Mouse (Mus musculus) heart, adult 18-20 months (tissue): ENCODE data around the gene Pnpla1. TPM values are rescaled to one million over a fixed set of nuclear protein-coding genes. Genes with fewer than 3 reads are reported as not detected.

Experiments used
- DNase-seq, 2 experiments: peaks; one replicate each; pipeline ENCODE4 v3.0.0; 2021 to 2022; ENCODE audit warnings: mixed read lengths in 1 of 2
- total RNA-seq, 2 experiments: library from RNA; stranded (reverse); gene quantifications; 2 replicates each; pipeline ENCODE4 v1.2.3; 2021

Gene Pnpla1
- total RNA-seq, 2 experiments from 2014 or later, result not detected

- no peak for DNase-seq
Observed at GRCm38 (mm10) chr17:28924957-28925595, 66.9 kb downstream of the Pnpla1 start.

GRCm38 (mm10) chr17:28926380-28926779 is 68.2 kb downstream of the Pnpla1 start:
- peak; percentile 74 to 92 for DNase-seq

- DNase-seq, result peak; percentile 60 to 77
Observed at GRCm38 (mm10) chr17:28926866-28927635, 68.8 kb downstream of the Pnpla1 start.

DNA sequence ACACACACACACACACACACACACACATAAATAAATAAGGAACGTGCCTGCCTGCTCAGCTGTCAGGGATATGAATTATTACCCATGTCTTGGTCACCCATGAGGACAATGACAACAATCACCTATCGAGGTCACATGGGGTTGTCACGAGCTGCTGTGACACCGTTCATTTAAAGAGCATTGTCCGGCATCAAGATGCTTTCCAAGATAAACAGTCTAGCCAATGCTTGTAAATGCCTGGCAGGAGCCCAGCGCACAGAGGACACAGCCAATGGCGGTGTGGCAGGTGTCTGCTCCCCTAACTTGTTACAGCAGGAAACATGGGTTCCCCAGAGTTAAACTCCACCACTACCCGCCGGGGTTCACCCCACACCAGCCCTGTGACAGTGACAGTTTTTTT is 69.8 kb downstream of the Pnpla1 start:
- DNase-seq, result no peak

DNA sequence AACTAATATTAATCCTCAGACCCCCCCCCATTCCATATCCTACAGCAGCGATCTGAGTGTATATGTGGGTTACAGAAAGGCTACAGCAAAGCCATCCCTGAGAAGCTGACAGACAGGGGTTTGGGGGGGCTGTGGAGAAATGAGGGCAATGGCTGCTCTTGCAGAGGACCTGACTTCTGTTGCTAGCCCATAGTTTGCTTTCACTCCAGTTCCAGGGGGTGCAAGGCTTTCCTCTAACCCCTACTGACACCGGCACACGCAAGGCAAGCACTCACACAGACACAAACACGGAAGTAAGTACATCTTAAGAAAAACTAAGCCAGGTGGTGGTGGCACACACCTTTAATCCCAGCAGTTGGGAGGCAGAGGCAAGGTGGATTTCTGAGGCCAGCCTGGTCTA is 71.2 kb downstream of the Pnpla1 start:
- no peak for DNase-seq

- peak; percentile 95 to 96 for DNase-seq
Observed at GRCm38 (mm10) chr17:28930392-28931074, 72.3 kb downstream of the Pnpla1 start.

DNA sequence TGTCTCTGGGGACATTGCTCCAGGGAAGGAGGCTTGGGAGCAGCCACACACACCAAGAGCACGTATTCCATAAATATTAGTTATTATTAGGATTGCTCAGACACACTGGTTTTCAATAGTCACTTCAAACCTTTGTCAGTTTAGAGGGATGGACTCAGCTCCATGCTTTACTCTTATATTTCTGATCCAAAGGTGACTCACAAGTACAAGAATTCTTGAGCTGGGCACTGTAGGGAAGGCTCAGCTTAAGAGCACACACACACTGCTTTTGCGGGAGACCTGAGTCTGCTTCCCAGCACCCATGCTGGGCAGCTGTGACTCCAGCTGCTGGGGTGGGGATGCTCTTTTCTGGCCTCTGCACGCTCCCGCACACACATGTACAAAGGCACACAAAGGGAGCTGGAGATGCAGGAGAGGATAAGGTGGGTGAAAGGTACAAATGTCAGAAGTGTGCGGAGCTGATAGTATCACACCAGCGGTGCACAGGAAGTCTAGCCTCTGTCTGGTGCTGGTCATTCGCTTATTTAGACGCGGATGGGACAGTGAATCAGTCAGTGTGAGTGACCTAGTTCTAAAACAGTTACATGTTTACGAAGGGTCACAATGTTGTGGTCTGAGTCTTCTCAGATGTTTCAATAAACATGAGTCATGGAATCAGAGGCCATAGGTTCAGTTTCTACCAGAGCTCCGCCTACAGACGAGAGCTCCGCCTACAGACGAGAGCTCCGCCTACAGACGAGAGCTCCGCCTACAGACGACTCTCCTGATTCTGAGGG is 73.4 kb downstream of the Pnpla1 start:
- no peak for DNase-seq

- DNase-seq, result no peak
Observed at GRCm38 (mm10) chr17:28932274-28932673, 74.1 kb downstream of the Pnpla1 start.

DNA sequence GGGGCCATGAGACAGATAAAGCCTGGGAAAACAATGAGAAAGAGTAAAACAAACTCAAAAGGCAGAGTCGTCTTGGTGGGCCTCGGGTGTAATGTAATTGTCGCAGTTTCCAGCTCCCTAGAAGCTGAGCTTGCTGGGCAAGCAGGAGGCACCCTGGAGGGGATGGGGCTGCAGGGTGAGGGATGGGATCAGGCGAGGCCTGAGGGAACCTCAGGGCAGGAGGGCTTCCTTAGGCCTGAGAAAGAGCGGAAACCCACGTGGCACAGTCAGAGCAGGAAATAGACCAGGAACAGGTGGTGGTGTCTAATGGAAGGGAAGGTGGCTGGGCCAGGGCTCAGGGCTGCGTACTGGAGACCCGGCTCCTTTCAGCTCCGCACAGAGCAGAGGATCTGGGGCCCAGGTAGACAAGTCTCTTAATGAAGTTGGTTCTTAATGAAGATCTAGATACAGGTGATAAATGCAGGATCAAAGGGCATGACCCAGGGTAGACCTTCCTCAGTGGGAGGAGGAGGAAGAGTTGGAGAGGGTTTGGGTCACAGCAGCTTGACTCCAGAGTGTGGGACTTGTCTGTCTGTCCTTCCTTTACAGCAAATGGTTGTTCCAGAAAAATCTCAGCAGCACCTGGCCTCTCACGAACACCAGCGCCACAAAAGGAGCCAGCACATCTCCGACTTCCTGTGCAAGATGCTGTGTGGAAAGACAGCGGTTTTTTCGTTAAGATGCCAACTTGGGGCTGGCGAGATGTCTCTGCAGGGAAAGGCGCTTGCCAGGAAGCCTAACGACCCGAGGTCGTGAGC is 76.1 kb downstream of the Pnpla1 start:
- no peak for DNase-seq

GRCm38 (mm10) chr17:28936133-28936532 is 77.9 kb downstream of the Pnpla1 start:
- DNase-seq, result no peak

- DNase-seq, result no peak
Observed at GRCm38 (mm10) chr17:28936622-28937345, 78.6 kb downstream of the Pnpla1 start.

Other genes with a start within 250 kb of the Pnpla1 start
- gene Srpk1, start 235.7 kb upstream of the Pnpla1 start, total RNA-seq, result 10 to 100 TPM; 33.7 to 36.3 TPM
- gene Slc26a8, start 168.2 kb upstream of the Pnpla1 start, total RNA-seq, result under 1 TPM in 1 of 2 experiments, not detected in 1; 0.39 TPM
- 10 to 100 TPM; 51.3 to 59.4 TPM for gene Mapk14, start 167.1 kb upstream of the Pnpla1 start, total RNA-seq
- under 1 TPM in 1 of 2 experiments, not detected in 1; 0.67 TPM for gene AC170998.1, start 132.3 kb upstream of the Pnpla1 start, total RNA-seq
- under 1 TPM in 1 of 2 experiments, not detected in 1; 0.46 TPM for gene Mapk13, start 89.1 kb upstream of the Pnpla1 start, total RNA-seq
- gene Brpf3, start 57.3 kb upstream of the Pnpla1 start, total RNA-seq, result 10 to 100 TPM; 14.8 to 19.6 TPM
- gene 4930539E08Rik, start 56.9 kb downstream of the Pnpla1 start, total RNA-seq, result under 1 TPM in 1 of 2 experiments, not detected in 1; 0.08 TPM
- not detected for gene Pxt1, start 85.4 kb downstream of the Pnpla1 start, total RNA-seq
- gene Kctd20, start 93.5 kb downstream of the Pnpla1 start, total RNA-seq, result 10 to 100 TPM; 40.9 to 52.6 TPM
- 10 to 100 TPM; 22.0 to 28.8 TPM for gene Stk38, start 149.6 kb downstream of the Pnpla1 start, total RNA-seq
- 10 to 100 TPM; 74.9 to 89.9 TPM for gene Srsf3, start 174.2 kb downstream of the Pnpla1 start, total RNA-seq
- gene Cdkn1a, start 232.6 kb downstream of the Pnpla1 start, total RNA-seq, result 100 to 1,000 TPM; 101 to 149 TPM